Mouse (Mus musculus) testis, adult 2 months (tissue): ENCODE data around the gene Slco2b1. TPM values are rescaled to one million over a fixed set of nuclear protein-coding genes. Genes with fewer than 3 reads are reported as not detected.

Experiments
- H3K27ac ChIP-seq: fragments of 200-500 bp; 2 replicates; pipeline ENCODE4 v1.5.1; 2012; ENCODE audit warnings: low read depth, low read length; ENCODE audit not compliant: control insufficient read depth, insufficient read depth
- H3K27me3 ChIP-seq: fragments of 200-500 bp; 2 replicates; pipeline ENCODE4 v1.6.1; 2012; ENCODE audit warnings: mild to moderate bottlenecking, low read length, moderate library complexity; ENCODE audit not compliant: control insufficient read depth, insufficient read depth
- H3K36me3 ChIP-seq: fragments of 200-500 bp; 2 replicates; pipeline ENCODE4 v1.6.1; 2012; ENCODE audit warnings: mild to moderate bottlenecking, low read length; ENCODE audit not compliant: control insufficient read depth, insufficient read depth
- H3K4me1 ChIP-seq: fragments of 200-500 bp; 2 replicates; pipeline ENCODE4 v1.6.1; 2012; ENCODE audit warnings: low read length; ENCODE audit not compliant: control insufficient read depth, insufficient read depth
- H3K4me3 ChIP-seq: fragments of 200-500 bp; 2 replicates; pipeline ENCODE4 v1.5.1; 2012; ENCODE audit warnings: low read depth, mild to moderate bottlenecking, low read length, moderate library complexity, mixed read lengths; ENCODE audit not compliant: control insufficient read depth
- CTCF ChIP-seq: fragments of 200-500 bp; IDR thresholded peaks from 2 replicates; pipeline ENCODE4 v1.5.1; 2012; ENCODE audit warnings: low read depth, mild to moderate bottlenecking, inconsistent platforms, low read length, moderate library complexity; ENCODE audit not compliant: control insufficient read depth, insufficient read depth, insufficient replicate concordance
- POLR2A ChIP-seq: fragments of 200-500 bp; IDR thresholded peaks from 2 replicates; pipeline ENCODE4 v1.6.1; 2012; ENCODE audit warnings: low read depth, mild to moderate bottlenecking, inconsistent platforms, low read length, moderate library complexity; ENCODE audit not compliant: control insufficient read depth
- polyA plus RNA-seq: library from polyadenylated mRNA; depleted of rRNA; stranded (reverse); fragments of >200 nt; gene quantifications from 2 replicates; pipeline ENCODE4 v1.2.3, GENCODE M21; 2012; rRNA removed

The Slco2b1 gene
- polyA plus RNA-seq, 1 experiment: 2.0 TPM

DNA sequence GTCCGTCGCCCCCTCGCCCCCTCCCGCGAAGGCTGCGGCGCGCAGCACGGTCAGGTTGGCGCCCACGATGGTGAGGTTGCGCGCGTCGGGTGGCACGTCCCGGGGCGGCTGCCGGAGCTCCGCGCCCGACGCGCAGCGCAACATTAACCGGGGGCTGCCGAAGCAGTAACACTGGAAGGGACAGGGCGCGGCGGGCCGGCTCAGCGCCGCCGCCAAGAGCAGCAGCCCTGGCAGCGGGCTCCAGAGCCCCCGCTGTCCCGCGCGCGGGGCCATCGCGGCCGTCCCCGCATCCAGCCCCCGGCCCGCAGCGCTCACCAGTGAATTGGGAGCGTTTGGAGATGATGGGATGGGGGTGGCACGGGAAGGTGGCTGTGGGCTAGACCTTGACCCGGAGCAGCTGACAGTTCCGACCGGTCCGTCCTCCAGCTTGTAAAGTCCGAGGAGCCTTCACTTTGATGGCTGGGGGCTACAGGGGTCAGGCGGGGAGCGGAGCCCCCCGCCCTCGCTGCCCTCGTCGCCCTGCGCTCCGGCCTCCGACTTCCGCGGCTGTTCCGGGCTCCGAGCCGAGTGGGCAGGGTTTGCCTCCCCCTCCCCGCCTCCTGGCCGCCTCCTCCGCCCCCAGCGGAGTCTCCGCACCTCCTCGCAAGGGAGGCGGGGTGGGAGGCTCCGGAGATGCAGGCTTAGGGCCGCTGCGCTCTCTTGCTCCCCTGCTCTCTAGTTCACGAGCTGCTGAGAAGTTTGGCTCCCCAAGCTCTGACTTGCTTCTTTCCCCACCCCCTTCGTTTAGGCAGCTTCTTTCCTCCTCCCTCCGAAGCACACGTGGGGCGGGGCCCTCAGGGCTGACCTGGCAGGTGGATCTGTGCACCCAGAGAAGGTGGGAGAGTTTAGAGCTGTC, 84.5 kb downstream of the Slco2b1 start, which contains the start of gene Tpbgl:
Tpbgl (minus strand) TSS at position 728 of the 895 bp plus-strand sequence.
- no peak; the same call in 1 of the 2 replicates for TF ChIP-seq POLR2A
- no peak for TF ChIP-seq CTCF
- Histone ChIP-seq H3K36me3 (no peaks in the 10 kb centered on the region), H3K27me3 (no peaks in the 10 kb centered on the region), H3K27ac (0 out of 2 replicates have a peak within 1 kb of the TSS, but pooled peaks have one; percentile 11), H3K4me3 (peak within 1 kb of the TSS; percentile 63), H3K4me1 (peaks cover 12% of the 10 kb centered on the region)

DNA sequence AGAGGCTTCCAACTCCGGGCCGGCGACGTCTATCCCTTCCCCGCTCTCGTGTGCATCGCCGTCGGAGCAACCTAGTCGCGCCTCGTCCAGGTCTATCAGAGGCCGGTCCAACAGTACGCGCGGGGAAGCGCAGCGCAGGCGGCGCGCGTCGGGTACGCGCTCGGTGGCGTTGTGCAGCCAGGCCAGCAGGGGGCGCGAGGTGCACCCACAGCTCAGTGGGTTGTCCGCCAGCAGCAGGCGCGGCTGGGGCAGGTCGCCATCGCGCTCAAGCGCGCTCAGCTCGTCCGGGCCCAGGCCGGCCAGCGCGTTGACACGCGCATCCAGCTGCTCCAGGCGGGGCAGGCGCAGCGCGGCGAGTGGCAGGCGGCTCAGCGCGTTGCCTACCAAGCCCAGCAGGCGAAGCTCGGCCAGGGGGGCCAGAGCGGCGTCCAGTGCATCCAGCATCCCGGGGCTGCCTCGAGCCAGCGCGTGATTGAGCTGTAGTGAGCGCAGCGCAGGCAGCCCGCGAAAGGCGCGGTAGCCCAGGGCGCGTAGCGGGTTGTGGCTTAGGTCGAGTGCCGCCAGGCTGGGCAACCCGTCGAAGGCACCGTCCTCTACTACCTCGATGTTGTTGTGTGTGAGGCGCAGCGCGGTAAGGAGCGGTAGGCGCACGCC, 85.3 kb downstream of the Slco2b1 start:
- Histone ChIP-seq H3K4me1 (peaks cover 12% of the 10 kb centered on the region), H3K27me3 (no peaks in the 10 kb centered on the region), H3K36me3 (no peaks in the 10 kb centered on the region), H3K4me3 (peak overlapping the region; percentile 63), H3K27ac (no peak overlapping the region)
- TF ChIP-seq POLR2A (0 out of 2 replicates have a peak, but pooled peaks have one; percentile 48), CTCF (peak; percentile 91)

DNA sequence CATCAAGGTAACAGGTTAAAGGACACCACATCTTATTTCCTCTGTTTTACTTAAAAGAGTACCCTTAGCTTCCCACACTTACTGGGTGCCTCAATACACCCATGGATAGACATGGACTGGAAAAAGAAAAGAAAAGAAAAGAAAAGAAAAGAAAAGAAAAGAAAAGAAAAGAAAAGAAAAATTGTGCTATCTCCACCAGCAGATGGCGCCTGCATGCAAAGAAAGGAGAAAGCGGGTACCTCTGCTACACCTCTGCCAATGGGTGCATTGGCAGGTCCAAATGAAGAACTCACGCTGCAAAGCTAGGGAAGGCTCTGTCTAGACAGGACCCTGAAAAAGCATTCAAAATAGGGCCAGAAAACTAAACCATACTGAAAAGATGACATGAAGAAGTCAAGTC, 92.3 kb downstream of the Slco2b1 start:
- Histone ChIP-seq H3K27me3 (no peaks in the 10 kb centered on the region), H3K36me3 (no peaks in the 10 kb centered on the region), H3K27ac (no peak overlapping the region), H3K4me1 (no peaks in the 10 kb centered on the region), H3K4me3 (no peak overlapping the region)
- peak; percentile 24; the same call in 1 of the 2 replicates for TF ChIP-seq CTCF
- no peak for TF ChIP-seq POLR2A

DNA sequence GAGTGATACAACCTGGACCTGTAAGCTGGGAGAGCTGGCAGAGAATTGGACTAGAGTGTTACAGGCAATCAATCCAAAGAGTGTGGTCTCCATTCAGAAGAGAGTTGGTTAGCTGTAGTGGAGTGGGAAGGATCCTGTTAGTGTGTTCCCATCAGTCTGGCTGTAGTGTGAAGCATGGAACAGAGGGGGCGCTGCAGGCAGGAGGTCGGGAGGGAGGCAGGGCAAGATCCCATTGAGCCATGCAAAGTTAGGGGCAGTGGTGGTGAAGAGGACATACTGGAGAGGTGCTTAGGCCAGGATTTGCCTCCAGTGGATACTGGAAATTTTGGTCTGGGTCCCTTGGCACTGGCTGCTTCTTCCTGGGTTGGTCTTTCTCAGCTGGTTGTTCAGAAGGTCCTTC, 92.9 kb downstream of the Slco2b1 start:
- H3K4me3 ChIP-seq: no peak overlapping the region
- TF ChIP-seq CTCF: peak; percentile 41; the same call in 1 of the 2 replicates
- no peak for TF ChIP-seq POLR2A
- H3K4me1 ChIP-seq: no peaks in the 10 kb centered on the region
- H3K27me3 ChIP-seq: no peaks in the 10 kb centered on the region
- H3K36me3 ChIP-seq: no peaks in the 10 kb centered on the region
- H3K27ac ChIP-seq: no peak overlapping the region

Other genes starting within 250 kb of the Slco2b1 start
- gene Klhl35, start 245.3 kb downstream of the Slco2b1 start, polyA plus RNA-seq: 11.7 and 13.7 TPM in 2 replicates
- 70.0 and 73.9 TPM in 2 replicates for gene Rps3, start 227.6 kb downstream of the Slco2b1 start, polyA plus RNA-seq
- gene Arrb1, start 175.9 kb downstream of the Slco2b1 start, polyA plus RNA-seq: 14.9 and 19.4 TPM in 2 replicates
- gene Tpbgl, start 84.2 kb downstream of the Slco2b1 start, polyA plus RNA-seq: 10.3 and 14.6 TPM in 2 replicates
- gene Olfr520, start 18.9 kb upstream of the Slco2b1 start, polyA plus RNA-seq: 0.22 TPM in 1 of 2 replicates, not detected in the other
- not detected in 2 replicates for gene Olfr521, start 52.2 kb upstream of the Slco2b1 start, polyA plus RNA-seq
- 0.87 and 0.91 TPM in 2 replicates for gene Neu3, start 117.1 kb upstream of the Slco2b1 start, polyA plus RNA-seq
- 268 and 301 TPM in 2 replicates for gene Xrra1, start 147.8 kb upstream of the Slco2b1 start, polyA plus RNA-seq
- 142 and 204 TPM in 2 replicates for gene Spcs2, start 152.1 kb upstream of the Slco2b1 start, polyA plus RNA-seq